Mouse (Mus musculus) thymus, adult 2 months (tissue): ENCODE measurements at regions not wholly inside any gene's neighbourhood (a gene's known extent, or its start where the extent isn't known, plus 50 kb on each side); places are given as distances from the start of the nearest gene placed in this dataset.

Source experiments
- CTCF ChIP-seq: fragments of 200-500 bp; IDR thresholded peaks from 2 replicates; pipeline ENCODE4 v1.5.1; 2012; ENCODE audit warnings: mild to moderate bottlenecking, control low read depth, low read length, moderate library complexity, borderline replicate concordance; ENCODE audit not compliant: control insufficient read depth, poor library complexity, insufficient read depth; ENCODE audit errors: extremely low read depth
- POLR2A ChIP-seq: fragments of 200-500 bp; IDR thresholded peaks from 2 replicates; pipeline ENCODE4 v1.6.1; 2012; ENCODE audit warnings: mild to moderate bottlenecking, low read length, control low read depth, moderate library complexity; ENCODE audit not compliant: control insufficient read depth, poor library complexity, insufficient read depth; ENCODE audit errors: extremely low read depth

DNA sequence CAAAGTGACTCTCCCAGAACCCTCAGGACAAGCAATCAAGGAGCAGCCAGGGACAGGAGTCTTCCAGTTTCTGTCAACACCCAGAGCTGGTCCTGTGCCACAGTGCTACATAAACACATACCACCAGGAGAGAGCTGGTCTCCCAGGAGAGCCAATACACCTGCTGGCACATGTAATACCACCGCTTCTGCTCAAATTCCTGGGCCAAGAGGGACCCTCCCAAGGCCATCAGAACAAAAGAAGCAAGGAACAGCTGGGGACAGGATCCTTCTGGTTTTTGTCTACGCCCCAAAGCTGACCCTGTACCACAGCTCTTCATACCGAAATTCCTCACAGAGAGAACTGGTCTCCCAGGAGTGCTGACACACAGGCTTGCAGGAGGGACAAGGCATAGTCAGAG is 695.4 kb upstream of the Tbl1xr1 start:
- TF ChIP-seq CTCF (no peak), POLR2A (no peak)
